Mouse (Mus musculus): ENCODE results near the gene Gab1.
A peak's percentile ranks its signal among the peaks of the same experiment; 100 is the strongest.

Gab1 gene

DNA sequence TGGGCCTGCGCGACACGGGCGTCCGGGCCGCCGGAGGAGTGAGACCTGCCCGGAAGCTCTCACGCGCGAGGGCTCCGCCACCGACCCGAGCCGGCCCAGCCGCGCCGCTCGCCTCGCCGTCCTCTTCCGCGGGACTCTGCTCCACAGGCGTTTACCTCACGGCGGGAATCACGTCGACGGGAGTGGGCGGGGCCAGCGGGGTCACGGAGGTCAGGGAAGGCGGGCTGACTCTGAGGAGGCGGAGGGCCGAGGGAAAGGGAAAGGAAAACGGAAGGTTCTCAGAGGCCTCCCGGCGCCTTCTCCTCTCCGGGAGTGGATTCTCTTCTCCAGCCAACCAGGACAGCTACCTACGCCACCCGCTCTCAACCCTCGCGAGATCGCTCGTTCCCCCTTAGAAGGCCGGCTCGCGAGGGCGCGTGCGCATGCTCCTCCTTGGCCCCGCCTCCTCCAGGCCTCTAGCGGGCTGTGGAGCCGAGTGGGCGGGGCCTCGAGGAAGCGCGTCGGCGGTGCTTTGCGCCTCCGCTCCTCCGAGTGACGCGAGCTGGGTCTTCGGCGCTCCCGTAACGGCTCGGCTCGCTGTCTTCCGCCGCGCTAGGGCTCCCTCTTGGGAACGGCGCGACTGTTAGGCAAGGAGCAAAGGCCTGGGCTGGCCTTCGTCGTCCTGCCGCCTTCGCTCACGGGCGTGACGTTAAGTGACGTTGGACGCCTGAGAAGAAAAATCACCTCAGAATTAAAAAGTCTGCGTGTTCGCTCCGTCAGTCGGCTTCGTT, 141.0 kb downstream of the Gab1 start, which contains the start of gene Smarca5:
Gene Smarca5, minus strand, starts transcription at position 343 of the 770 bp plus-strand sequence.
- DNase-seq, result peak; percentile 97 to 98

DNA sequence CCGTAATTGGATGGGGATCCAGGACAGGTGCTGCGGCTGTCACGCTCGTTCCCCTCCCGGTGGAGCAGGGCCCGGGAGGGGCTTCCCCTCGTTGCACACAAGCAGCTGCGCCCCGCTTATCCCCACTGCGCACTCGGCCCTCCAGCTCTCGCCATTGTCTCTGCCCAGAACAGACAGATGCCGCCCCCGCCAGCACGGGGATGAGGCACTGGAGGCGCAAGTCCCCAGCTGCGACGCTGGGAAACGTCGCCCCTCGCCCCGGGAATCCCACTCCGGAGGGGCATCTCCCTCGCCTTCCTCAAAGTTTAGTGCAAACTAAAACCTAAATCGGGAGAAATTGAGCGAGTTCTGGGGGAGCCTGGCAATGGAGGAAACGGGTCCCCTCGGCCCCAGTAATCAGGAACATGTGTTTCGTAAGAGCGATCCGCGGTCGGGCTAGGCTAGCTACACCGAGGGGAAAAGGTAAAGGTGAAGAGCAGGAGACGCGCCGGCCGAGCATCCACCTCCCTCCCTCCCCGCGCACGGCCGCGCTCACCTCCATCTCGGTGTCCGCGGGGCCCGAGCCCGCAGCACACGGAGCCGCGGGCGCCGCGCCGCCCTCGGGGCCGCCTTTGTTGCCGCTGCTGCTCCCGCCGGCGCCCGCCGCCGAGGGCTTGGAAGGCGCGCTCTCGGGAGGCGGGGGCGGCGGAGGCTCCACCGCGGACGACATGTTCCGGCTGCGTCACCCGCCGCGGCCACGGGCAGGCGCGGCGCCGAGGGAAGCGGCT, 141.7 kb downstream of the Gab1 start:
- peak; percentile 62 to 66 for DNase-seq

DNA sequence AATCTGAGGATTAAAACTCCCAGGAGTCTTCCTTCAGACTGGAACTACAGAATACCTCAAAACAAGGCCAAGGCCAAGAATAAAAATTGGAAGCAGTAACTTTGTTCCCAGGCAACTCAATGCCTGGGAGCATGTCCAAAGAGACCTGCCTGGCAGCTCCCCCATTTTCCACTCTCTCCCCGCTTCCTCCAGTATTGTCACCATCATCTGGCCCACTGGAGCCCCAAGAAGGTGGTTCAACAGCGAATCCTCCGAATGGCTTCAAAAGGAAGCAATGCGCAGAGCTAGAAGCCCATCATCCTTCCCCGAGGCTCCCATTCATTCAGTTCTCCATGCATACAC, 142.3 kb downstream of the Gab1 start:
- no peak for DNase-seq

DNA sequence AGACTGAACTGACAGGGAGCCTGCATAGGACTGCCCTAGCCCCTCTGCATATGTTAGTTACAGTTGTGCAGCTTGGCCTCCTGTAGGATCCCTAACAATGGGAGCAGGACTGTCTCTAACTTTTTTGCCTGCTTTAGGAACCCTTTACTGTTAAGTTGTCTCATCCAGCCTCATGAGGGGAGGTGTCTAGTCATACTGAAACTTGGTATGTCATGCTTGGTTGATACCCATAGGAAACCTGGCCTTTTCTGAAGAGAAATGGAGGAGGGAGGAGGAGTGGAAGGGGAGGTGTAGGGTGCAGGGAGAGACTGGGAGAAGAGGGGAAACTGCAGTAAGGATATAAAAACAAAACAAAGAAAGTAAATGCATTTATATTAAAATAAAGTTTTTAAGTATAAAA, 148.0 kb downstream of the Gab1 start:
- no peak for DNase-seq

DNA sequence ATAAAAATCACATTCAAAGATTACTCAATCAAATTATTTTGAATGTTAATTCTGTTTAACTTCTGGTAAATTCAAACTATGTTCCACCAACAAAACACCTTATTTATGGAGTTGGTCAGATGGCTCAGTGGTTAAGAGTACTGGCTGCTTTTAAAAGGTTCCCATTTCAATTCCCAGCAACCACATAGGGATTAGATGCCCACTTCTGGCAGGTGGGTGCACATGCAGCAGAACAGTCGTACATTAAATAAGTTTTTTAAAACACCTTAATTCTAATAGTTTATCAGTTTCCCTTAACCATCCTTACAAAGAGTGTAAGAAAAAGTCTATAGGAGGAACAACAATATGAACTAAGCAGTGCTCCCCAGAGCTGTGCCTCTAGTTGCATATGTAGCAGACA, 165.9 kb downstream of the Gab1 start:
- DNase-seq, result no peak
